Mouse (Mus musculus) megakaryocyte, embryonic 14.5 days (primary cell): Measurements from ENCODE around the gene C1qtnf3. TPM values are rescaled to one million over a fixed set of nuclear protein-coding genes. Genes with fewer than 3 reads are reported as not detected.

Source experiments
- H3K27me3 ChIP-seq: replicated peaks from 2 replicates; pipeline ENCODE3; 2012; ENCODE audit warnings: inconsistent platforms
- H3K36me3 ChIP-seq: replicated peaks from 2 replicates; pipeline ENCODE3; 2012; ENCODE audit warnings: low read length, inconsistent platforms, mixed read lengths
- H3K4me1 ChIP-seq: 2 replicates; pipeline ENCODE4 v1.6.1; 2012; ENCODE audit warnings: inconsistent platforms
- H3K4me3 ChIP-seq: replicated peaks from 2 replicates; pipeline ENCODE3; 2012; ENCODE audit warnings: moderate library complexity, mild to moderate bottlenecking, inconsistent platforms
- H3K9me3 ChIP-seq: 2 replicates; pipeline ENCODE4 v1.6.1; 2012; ENCODE audit warnings: inconsistent platforms
- FLI1 ChIP-seq: IDR thresholded peaks from 2 replicates; pipeline ENCODE4 v1.6.1; 2012; ENCODE audit warnings: low read length, inconsistent platforms, mixed read lengths
- GATA1 ChIP-seq: IDR thresholded peaks from 3 replicates; pipeline ENCODE4 v1.6.1; 2012; ENCODE audit warnings: mixed read lengths, low read length, inconsistent platforms, borderline replicate concordance
- polyA plus RNA-seq: library from polyadenylated mRNA; stranded (reverse); fragments of >175 nt; gene quantifications from 2 replicates; pipeline ENCODE4 v1.2.3, GENCODE M21; 2012; ENCODE audit warnings: low replicate concordance; ENCODE audit not compliant: insufficient read depth

Gene C1qtnf3
- not detected in 2 replicates for polyA plus RNA-seq

DNA sequence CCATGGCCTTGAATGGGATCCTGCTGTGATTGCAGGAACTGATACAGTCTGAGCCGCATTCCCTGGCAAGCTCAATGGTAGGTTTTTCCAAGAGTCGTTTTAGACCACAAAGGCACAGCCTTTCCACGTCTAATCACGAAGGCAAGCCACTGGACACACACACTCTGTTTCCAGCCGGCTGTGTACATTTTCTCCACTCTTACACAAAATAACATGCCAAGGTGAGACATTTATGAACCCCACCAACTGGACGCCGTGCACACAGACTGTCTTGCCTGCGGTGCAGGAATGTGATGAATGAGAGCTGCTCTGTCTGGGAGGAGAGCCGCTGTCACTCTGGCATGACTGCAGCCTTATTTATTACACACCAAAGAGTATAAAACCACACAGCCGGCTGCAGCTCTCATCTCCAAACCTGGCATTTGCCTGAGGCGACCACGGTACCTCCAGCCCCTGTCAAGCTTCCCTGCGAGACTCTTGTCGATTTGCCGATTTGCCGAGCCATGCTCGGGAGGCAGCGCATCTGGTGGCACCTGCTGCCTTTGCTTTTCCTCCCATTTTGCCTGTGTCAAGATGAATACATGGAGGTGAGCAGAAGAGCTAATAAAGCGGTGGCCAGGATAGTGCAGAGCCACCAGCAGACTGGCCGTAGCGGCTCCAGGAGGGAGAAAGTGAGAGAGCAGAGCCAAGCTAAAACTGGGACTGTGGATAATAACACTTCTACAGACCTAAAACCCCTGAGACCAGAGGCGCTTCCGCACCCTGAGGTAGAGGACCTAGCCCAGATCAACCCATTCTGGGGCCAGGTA, at the start of gene C1qtnf3:
Gene C1qtnf3 (plus strand): TSS at position 382 of the 809 bp plus-strand sequence.
- H3K36me3 ChIP-seq, result no peaks in the 10 kb centered on the region
- no peak for TF ChIP-seq GATA1
- TF ChIP-seq FLI1, result no peak

DNA sequence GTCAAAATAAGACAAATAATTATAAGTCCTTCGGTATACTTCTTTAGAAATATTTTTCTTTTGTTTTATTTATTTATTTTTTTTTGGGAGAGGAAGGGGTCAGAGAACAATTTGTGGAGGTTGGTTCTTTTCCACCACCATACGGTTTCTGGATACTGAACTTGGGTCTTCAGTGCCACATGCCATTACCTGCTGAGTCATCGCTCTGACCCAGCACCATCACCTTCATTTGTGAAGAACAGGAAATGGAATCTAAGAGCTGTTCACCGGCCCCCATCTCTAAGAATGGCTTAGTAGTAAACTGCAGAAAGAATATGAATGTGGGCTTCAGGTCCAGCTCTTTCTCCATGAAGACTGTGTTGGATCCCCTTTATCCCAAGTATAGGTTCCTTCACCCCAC, 49.8 kb upstream of the C1qtnf3 start:
- 0 out of 2 replicates have a peak, but pooled peaks cover 10% of the 10 kb centered on the region for H3K9me3 ChIP-seq
- H3K4me1 ChIP-seq, result peaks cover 3% of the 10 kb centered on the region; the same call in 1 of the 2 replicates
- peaks cover 8% of the 10 kb centered on the region for H3K27me3 ChIP-seq
- TF ChIP-seq FLI1 (no peak), GATA1 (no peak)
- H3K4me3 ChIP-seq, result no peak overlapping the region
- no peaks in the 10 kb centered on the region for H3K36me3 ChIP-seq

More for the DNA sequence above, at the start of gene C1qtnf3:
- H3K9me3 ChIP-seq, result no peaks in the 10 kb centered on the region
- H3K4me3 ChIP-seq, result no peak within 1 kb of the TSS
- peaks cover 47% of the 10 kb centered on the region for H3K27me3 ChIP-seq
- H3K4me1 ChIP-seq, result no peaks in the 10 kb centered on the region

DNA sequence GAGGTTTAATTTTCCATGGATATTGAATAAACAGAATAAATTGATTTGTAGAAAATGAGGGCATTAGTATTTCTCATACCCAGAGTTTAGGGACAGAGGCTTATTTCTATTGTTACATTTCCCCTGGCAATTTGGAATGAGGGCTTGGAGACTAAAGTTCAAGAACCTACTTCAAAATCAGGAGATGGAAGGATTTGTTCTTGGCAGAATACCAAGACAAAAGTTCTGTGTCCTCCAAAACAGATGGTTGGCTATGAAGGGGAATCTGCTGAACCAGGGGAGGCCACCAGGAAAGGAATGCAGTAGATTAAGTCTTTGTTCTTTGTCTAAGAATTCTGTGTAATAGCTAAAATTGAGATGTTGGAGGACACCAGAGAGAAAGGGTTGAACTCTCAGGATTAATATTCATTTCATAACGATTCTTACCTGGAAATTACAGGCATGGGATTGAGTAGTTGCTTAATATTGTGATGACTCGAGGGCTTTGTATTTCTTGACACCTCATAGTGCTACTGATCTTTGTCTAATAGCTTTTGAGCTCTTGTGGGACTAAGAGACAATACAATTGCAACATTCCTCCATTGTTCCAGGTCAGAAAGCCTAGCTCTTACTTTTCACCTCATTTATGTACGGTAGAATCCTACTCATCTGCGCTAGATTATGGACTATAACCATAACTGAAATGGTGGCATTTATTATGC, 35.4 kb upstream of the C1qtnf3 start:
- TF ChIP-seq FLI1 (no peak), GATA1 (no peak)
- H3K36me3 ChIP-seq, result no peaks in the 10 kb centered on the region
- no peaks in the 10 kb centered on the region for H3K9me3 ChIP-seq
- no peak overlapping the region for H3K4me3 ChIP-seq
- H3K27me3 ChIP-seq, result peaks cover 15% of the 10 kb centered on the region
- H3K4me1 ChIP-seq, result no peaks in the 10 kb centered on the region

DNA sequence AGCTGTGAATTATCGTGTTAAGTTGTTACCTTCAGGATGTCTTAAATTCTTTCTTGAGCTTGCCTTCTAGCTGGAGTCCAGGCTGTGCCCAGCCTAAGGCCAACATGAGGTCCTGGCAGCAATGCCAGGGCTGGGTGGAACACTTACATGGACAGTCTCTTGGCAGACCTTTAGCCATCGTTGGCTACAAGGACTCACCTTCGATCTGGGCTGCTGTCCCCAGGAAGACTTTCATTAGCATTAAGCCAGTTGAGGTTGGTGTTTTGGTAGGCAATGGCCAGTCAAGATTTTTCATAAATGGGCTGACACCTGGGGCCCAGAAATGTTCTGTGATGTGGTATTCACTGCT, 34.8 kb upstream of the C1qtnf3 start:
- Histone ChIP-seq H3K36me3 (no peaks in the 10 kb centered on the region), H3K4me3 (no peak overlapping the region), H3K27me3 (peaks cover 18% of the 10 kb centered on the region), H3K4me1 (no peaks in the 10 kb centered on the region), H3K9me3 (no peaks in the 10 kb centered on the region)
- no peak for TF ChIP-seq FLI1
- no peak for TF ChIP-seq GATA1

DNA sequence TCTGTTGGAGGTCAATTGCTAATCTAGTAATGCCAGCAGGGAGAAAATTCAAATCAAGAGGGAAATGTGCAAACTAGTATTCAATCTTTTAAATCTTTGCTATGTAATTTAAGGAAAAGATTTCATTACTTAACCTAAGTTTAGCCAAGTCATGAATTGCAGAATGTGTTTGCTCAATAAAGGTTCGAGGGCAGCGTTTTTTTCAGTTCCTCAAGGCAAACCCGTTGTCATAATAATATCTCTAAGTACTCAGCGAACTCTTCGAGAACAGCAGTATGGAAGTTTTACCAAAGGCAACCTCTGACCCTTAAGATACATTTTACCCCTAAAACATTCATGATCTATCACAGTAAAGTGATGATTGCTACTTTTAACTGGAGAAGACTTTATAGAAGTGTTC, 31.9 kb upstream of the C1qtnf3 start:
- no peaks in the 10 kb centered on the region for H3K36me3 ChIP-seq
- H3K4me3 ChIP-seq, result no peak overlapping the region
- TF ChIP-seq FLI1 (no peak), GATA1 (no peak)
- H3K4me1 ChIP-seq, result no peaks in the 10 kb centered on the region
- H3K9me3 ChIP-seq, result no peaks in the 10 kb centered on the region
- H3K27me3 ChIP-seq, result peaks cover 17% of the 10 kb centered on the region

DNA sequence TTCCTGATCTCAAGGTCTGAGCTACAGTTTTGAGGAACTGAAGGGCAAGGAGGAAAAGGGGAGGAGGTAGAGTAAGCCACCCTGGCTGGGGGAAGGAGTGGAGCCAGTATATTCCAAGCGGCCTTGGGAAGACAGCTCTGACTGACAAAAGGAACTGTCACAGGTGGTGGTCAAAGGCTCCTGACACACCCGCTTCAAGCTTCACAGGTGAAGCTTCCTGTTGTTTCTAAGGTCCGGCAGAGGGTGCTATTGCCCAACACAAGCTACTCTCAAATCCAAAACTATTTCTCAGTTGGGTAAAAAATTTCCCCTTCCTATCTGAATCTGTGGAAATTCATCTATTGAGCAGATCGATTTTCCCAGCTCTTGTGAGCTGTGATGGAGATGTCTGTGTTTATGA, 31.1 kb upstream of the C1qtnf3 start:
- Histone ChIP-seq H3K27me3 (peaks cover 19% of the 10 kb centered on the region), H3K9me3 (no peaks in the 10 kb centered on the region), H3K4me1 (no peaks in the 10 kb centered on the region), H3K4me3 (no peak overlapping the region), H3K36me3 (no peaks in the 10 kb centered on the region)
- TF ChIP-seq FLI1, result no peak
- no peak for TF ChIP-seq GATA1

DNA sequence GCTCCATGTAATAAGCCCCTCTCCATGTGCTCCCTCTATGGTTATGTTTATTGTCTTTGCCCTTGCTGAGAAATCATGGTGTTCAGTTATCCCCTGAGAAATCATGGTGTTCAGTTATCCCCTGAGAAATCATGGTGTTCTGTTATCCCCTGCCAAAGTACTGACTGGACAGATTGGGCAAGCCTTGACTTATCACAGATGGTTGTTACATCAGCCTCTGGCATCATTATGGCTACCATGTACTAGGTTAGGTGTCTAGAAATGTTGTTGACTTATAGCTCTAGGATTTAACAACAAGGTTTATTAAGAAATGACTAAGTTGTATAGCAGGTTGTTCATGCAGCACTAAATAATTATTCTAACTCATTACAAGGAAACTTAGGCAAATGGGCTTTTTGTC, 30.1 kb upstream of the C1qtnf3 start:
- TF ChIP-seq GATA1, result no peak
- Histone ChIP-seq H3K36me3 (no peaks in the 10 kb centered on the region), H3K4me1 (peaks cover 3% of the 10 kb centered on the region), H3K9me3 (peaks cover 2% of the 10 kb centered on the region; the same call in 1 of the 2 replicates), H3K4me3 (no peak overlapping the region), H3K27me3 (peaks cover 22% of the 10 kb centered on the region)

DNA sequence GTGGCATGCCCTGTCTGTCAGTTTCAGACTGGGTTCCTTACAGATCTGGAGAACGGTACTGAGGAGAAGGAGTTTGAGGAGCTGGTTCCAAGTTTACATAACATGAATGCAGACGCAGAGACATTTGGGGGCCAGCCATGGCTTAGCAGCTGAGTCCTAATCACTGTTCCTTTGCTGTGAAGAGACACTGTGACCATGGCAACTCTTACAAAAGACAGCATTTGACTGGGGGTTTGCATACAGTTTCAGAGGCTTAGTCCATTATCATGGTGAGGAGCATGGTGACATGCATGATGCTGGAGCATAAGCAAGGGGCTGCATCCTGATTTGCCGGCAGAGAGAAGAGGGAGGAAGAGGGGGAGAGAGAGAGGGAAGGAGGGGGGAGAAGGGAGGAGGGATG, 29.6 kb upstream of the C1qtnf3 start:
- Histone ChIP-seq H3K4me3 (no peak overlapping the region), H3K27me3 (peaks cover 20% of the 10 kb centered on the region), H3K9me3 (peaks cover 3% of the 10 kb centered on the region; the same call in 1 of the 2 replicates), H3K36me3 (no peaks in the 10 kb centered on the region), H3K4me1 (peaks cover 7% of the 10 kb centered on the region)
- TF ChIP-seq GATA1 (no peak), FLI1 (no peak)

DNA sequence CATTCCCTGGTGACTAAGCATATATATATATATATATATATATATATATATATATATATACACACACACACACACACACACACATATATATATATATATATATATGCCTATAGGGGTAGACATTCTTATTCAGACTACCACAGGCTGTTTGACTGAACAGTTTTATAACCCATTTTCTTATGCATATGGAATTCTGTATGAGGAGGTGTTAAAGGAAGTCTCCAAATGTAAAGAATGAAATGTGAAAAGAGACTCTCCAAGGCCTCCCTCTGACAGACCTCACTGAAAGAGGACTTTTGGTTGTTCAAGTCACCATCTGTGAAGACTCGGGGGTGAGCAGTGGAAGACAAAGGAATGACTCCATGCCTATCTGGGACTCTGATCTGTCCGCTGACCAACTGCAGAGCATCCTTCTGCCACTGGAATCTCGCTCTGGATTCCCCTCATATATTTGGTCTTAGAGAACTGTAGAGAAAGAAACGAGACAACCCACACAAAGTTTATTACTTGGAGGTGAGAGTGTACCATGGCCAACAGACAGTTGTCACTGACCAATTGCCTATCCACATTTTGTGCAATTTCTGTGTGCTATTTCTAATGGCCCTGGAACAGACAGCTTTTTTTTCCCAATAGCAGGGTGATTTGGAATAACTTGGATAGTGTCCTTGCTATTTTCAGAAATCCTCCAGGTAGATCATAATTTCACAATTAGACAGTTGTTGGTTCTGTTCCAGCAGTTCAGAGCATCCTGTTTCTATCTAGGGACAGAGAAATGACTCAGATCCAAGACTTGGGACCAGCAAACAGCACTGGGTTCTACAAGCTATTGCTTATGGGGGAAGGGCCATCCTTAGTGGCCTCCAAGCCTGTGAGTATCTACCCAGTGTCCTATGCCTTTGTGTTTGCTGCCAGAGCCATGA, 28.8 kb upstream of the C1qtnf3 start:
- Histone ChIP-seq H3K9me3 (peaks cover 3% of the 10 kb centered on the region; the same call in 1 of the 2 replicates), H3K4me1 (peaks cover 7% of the 10 kb centered on the region), H3K36me3 (no peaks in the 10 kb centered on the region), H3K27me3 (peaks cover 19% of the 10 kb centered on the region), H3K4me3 (no peak overlapping the region)
- no peak for TF ChIP-seq FLI1
